Mouse (Mus musculus) embryonic fibroblast, embryonic 13.5 days (primary cell): ENCODE results near the gene Cdkal1.

Source experiments
- CTCF ChIP-seq: IDR thresholded peaks from 2 replicates; pipeline ENCODE4 v1.5.1; 2011; ENCODE audit warnings: mild to moderate bottlenecking, control low read depth, low read length, moderate library complexity, borderline replicate concordance; ENCODE audit not compliant: insufficient read depth
- POLR2A ChIP-seq: IDR thresholded peaks from 2 replicates; pipeline ENCODE4 v1.6.1; 2011; ENCODE audit warnings: low read depth, mild to moderate bottlenecking, control low read depth, low read length, moderate library complexity

GRCm38 (mm10) chr13:29434726-29435125, 420.7 kb downstream of the Cdkal1 start:
- TF ChIP-seq POLR2A (no peak), CTCF (no peak)
